Comparison of ENCODE assay signal across 8 mouse cellular contexts in the genomic region with DNA sequence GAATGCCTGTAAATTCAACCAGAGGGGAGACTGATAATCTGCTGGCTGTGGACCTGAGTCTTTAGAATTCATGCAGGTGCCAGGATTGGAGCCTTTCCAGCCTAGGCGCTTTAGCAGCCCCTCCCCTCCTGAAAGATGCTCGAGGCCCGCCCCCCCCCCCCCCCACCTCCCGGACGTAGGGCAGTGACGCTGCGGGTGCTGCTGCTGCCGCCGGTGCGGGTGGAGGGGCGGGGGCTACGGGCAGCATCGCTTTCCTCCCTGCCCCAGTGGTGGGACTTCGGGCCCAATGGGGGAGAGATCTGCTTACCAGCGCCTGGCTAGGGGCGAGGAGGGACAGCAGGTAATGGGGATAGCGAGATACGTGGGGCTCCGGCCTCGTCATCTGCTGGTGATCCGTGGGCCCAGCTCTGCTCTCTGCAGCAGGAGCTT. TPM values are rescaled to one million over a fixed set of nuclear protein-coding genes. Genes with fewer than 3 reads are reported as not detected.
DNase-seq lines count a peak whose midpoint lies in the region; ATAC-seq and TF ChIP-seq lines count a peak whose summit lies in the region.

No protein-coding gene starts in this region.

- no peaks in the 10 kb centered on the region for H3K27me3 ChIP-seq in kidney, embryonic 16.5 days (ENCODE audit: insufficient read depth, low read length)
- H3K27me3 ChIP-seq in ES-Bruce4 (ENCODE audit: control insufficient read depth, insufficient read depth, low read length, poor library complexity, severe bottlenecking): no peaks in the 10 kb centered on the region
- H3K27me3 ChIP-seq in hindbrain, embryonic 11.5 days (ENCODE audit: control insufficient read depth, insufficient read depth, low read length): no peaks in the 10 kb centered on the region
- no peaks in the 10 kb centered on the region for H3K27me3 ChIP-seq in splenic B cell, adult 2 months (ENCODE audit: control insufficient read depth, insufficient read depth, low read length, poor library complexity, severe bottlenecking)

- H3K9ac ChIP-seq in kidney, embryonic 16.5 days (replicated peaks; ENCODE audit: low read length): peak overlapping the region; percentile 53
- peak overlapping the region; percentile 74 for H3K9ac ChIP-seq in ES-Bruce4 (ENCODE audit: low read depth, poor library complexity, severe bottlenecking)
- peak overlapping the region; percentile 32 for H3K9ac ChIP-seq in hindbrain, embryonic 11.5 days (ENCODE audit: low read depth, low read length)

- H3K4me3 ChIP-seq in kidney, embryonic 16.5 days (ENCODE audit: low read length): peak overlapping the region; percentile 41
- peak overlapping the region; percentile 66 for H3K4me3 ChIP-seq in ES-Bruce4 (ENCODE audit: low read depth, low read length)
- peak overlapping the region; percentile 27 for H3K4me3 ChIP-seq in hindbrain, embryonic 11.5 days (ENCODE audit: low read depth, low read length)

- no peaks in the 10 kb centered on the region for H3K36me3 ChIP-seq in kidney, embryonic 16.5 days (ENCODE audit: insufficient read depth, low read length)
- H3K36me3 ChIP-seq in ES-Bruce4 (ENCODE audit: control insufficient read depth, insufficient read depth, low read length, poor library complexity, severe bottlenecking): no peaks in the 10 kb centered on the region
- H3K36me3 ChIP-seq in hindbrain, embryonic 11.5 days (ENCODE audit: control insufficient read depth, insufficient read depth, low read length): no peaks in the 10 kb centered on the region
- no peaks in the 10 kb centered on the region for H3K36me3 ChIP-seq in splenic B cell, adult 2 months (ENCODE audit: control insufficient read depth, insufficient read depth, low read length, poor library complexity, severe bottlenecking)

- TF ChIP-seq CTCF in ES-Bruce4 (IDR thresholded peaks at IDR 0.05; ENCODE audit: low read depth, low read length): no peak

- peaks cover 72% of the 10 kb centered on the region for H3K4me1 ChIP-seq in kidney, embryonic 16.5 days (ENCODE audit: insufficient read depth, low read length)
- peaks cover 4% of the 10 kb centered on the region for H3K4me1 ChIP-seq in ES-Bruce4 (ENCODE audit: control insufficient read depth, insufficient read depth, low read length)
- H3K4me1 ChIP-seq in hindbrain, embryonic 11.5 days (replicated peaks; ENCODE audit: control insufficient read depth, insufficient read depth, low read length): peaks cover 2% of the 10 kb centered on the region; the same call in 1 of the 2 replicates

- H3K27ac ChIP-seq in kidney, embryonic 16.5 days (ENCODE audit: low read length): no peak overlapping the region
- H3K27ac ChIP-seq in ES-Bruce4 (ENCODE audit: insufficient read depth, low read length): peak overlapping the region; percentile 59
- peak overlapping the region; percentile 14; the same call in 1 of the 2 replicates for H3K27ac ChIP-seq in hindbrain, embryonic 11.5 days (ENCODE audit: low read depth, low read length)

- no peak for ATAC-seq in kidney, embryonic 16.5 days (ENCODE audit: low FRiP score, low TSS enrichment)
- peak; percentile 28; the same call in 1 of the 2 replicates for ATAC-seq in hindbrain, embryonic 11.5 days (ENCODE audit: low FRiP score)
- ATAC-seq in megakaryocyte, adult 5-6 weeks (ENCODE audit: poor library complexity, severe bottlenecking): peak; percentile 50

- H3K4me2 ChIP-seq in kidney, embryonic 16.5 days (replicated peaks; ENCODE audit: low read depth, low read length): peak overlapping the region; percentile 59
- H3K4me2 ChIP-seq in hindbrain, embryonic 11.5 days (replicated peaks; ENCODE audit: low read depth, low read length): peak overlapping the region; percentile 60

- no peak for TF ChIP-seq POLR2A in ES-Bruce4 (IDR thresholded peaks at IDR 0.05; ENCODE audit: insufficient read depth, low read length)

- TF ChIP-seq EP300 in ES-Bruce4 (IDR thresholded peaks at IDR 0.05; ENCODE audit: insufficient read depth, low read depth, low read length): no peak

- no peak for DNase-seq in kidney, postnatal 10 days
- peak; percentile 68 for DNase-seq in cerebellum, adult 8-10 months
- DNase-seq in hindbrain, embryonic 11.5 days (ENCODE audit: low spot score): peak; percentile 31
- peak; percentile 49 for DNase-seq in splenic B cell, adult 2 months (ENCODE audit: low read depth, low spot score)
- DNase-seq in kidney, adult 11 months: no peak

- 0% methylated on average over 4 of the region's 21 CpGs for WGBS in kidney, embryonic 16.5 days
- 3% methylated on average over 14 of the region's 21 CpGs for WGBS in hindbrain, embryonic 11.5 days

- no peaks in the 10 kb centered on the region for H3K9me3 ChIP-seq in kidney, embryonic 16.5 days (ENCODE audit: low read length)
- no peaks in the 10 kb centered on the region for H3K9me3 ChIP-seq in ES-Bruce4 (replicated peaks; ENCODE audit: control insufficient read depth, insufficient read depth, low read length, poor library complexity, severe bottlenecking)
- no peaks in the 10 kb centered on the region for H3K9me3 ChIP-seq in hindbrain, embryonic 11.5 days (ENCODE audit: control insufficient read depth, low read length)

RNA-seq across cellular contexts. Expression of a gene that starts 15.1 kb away (rescaled TPM):
- polyA plus RNA-seq in kidney, embryonic 16.5 days (2015; fragmentation: Nextera tagmentation; extraction: Ambion mirVana): 10.9 and 11.3 TPM in 2 replicates
- 37.6 and 42.4 TPM in 2 replicates for polyA plus RNA-seq in ES-Bruce4 (2011; ENCODE audit: insufficient read depth, insufficient read length, low read depth, missing spikeins)
- 5.2 and 7.0 TPM in 2 replicates for polyA plus RNA-seq in hindbrain, embryonic 11.5 days (2014; fragmentation: Nextera tagmentation; extraction: Ambion mirVana)
- 5.5 and 12.0 TPM in 2 replicates for total RNA-seq in megakaryocyte, adult 5-6 weeks (2015)
- 6.4 and 8.6 TPM in 2 replicates for total RNA-seq in megakaryocyte, adult 5-6 weeks (2017)

RNA-seq across cellular contexts. Expression of a gene that starts 50.0 kb away (rescaled TPM):
- 46.5 and 48.5 TPM in 2 replicates for polyA plus RNA-seq in kidney, embryonic 16.5 days (2015; fragmentation: Nextera tagmentation; extraction: Ambion mirVana)
- 118 and 141 TPM in 2 replicates for polyA plus RNA-seq in ES-Bruce4 (2011; ENCODE audit: insufficient read depth, insufficient read length, low read depth, missing spikeins)
- polyA plus RNA-seq in hindbrain, embryonic 11.5 days (2014; fragmentation: Nextera tagmentation; extraction: Ambion mirVana): 59.0 and 69.2 TPM in 2 replicates
- total RNA-seq in megakaryocyte, adult 5-6 weeks (2015): 29.5 and 41.5 TPM in 2 replicates
- 29.6 and 44.3 TPM in 2 replicates for total RNA-seq in megakaryocyte, adult 5-6 weeks (2017)

Comparison
In these comparisons a context has a peak if more than half of its experiments do, and no peak if none do; other contexts are left out.
1. DNase-seq: peak in cerebellum, adult 8-10 months (single experiment), hindbrain, embryonic 11.5 days (single experiment) and splenic B cell, adult 2 months (single experiment); none in kidney, postnatal 10 days (single experiment) and kidney, adult 11 months (single experiment).
2. Peak in every context shown above with its lines, with median percentiles within 50 percentile points of each other: H3K4me3 ChIP-seq and H3K9ac ChIP-seq.